Mouse (Mus musculus) heart, adult 8-10 months (tissue): Measurements from ENCODE around the gene Ndrg3. TPM values are rescaled to one million over a fixed set of nuclear protein-coding genes. Genes with fewer than 3 reads are reported as not detected.
"Not testable (repeated sequence)": the region's sequence is repeated elsewhere in the genome, so short reads cannot be mapped to it uniquely, and the experiment has no call there.

Experiments used
- DNase-seq: peaks from one replicate; pipeline ENCODE4 v3.0.0; 2022; ENCODE audit warnings: low spot score
- total RNA-seq, 4 experiments: library from RNA; stranded (reverse); gene quantifications; 2 replicates each; pipeline ENCODE4 v1.2.4; 2022

The Ndrg3 gene
- total RNA-seq, 4 experiments from 2014 or later: 21.7 to 24.5 (median 22.1) TPM

- no peak for DNase-seq
These were observed 54.1 kb downstream of the Ndrg3 start for GRCm38 (mm10) chr2:156937795-156938194.

GRCm38 (mm10) chr2:156935005-156935404 is 56.9 kb downstream of the Ndrg3 start:
- DNase-seq: no peak

- DNase-seq: no peak
These were observed 58.4 kb downstream of the Ndrg3 start for GRCm38 (mm10) chr2:156933426-156933825.

GRCm38 (mm10) chr2:156931421-156931820 is 60.4 kb downstream of the Ndrg3 start:
- no peak for DNase-seq

- no peak for DNase-seq
These were observed 61.3 kb downstream of the Ndrg3 start for GRCm38 (mm10) chr2:156930549-156930948.

GRCm38 (mm10) chr2:156929519-156930120 is 62.2 kb downstream of the Ndrg3 start:
- no peak for DNase-seq

GRCm38 (mm10) chr2:156928606-156929005 is 63.2 kb downstream of the Ndrg3 start:
- no peak for DNase-seq

GRCm38 (mm10) chr2:156927663-156928062 is 64.2 kb downstream of the Ndrg3 start:
- no peak for DNase-seq

GRCm38 (mm10) chr2:156925611-156926010 is 66.2 kb downstream of the Ndrg3 start:
- DNase-seq: not testable (repeated sequence)

GRCm38 (mm10) chr2:156925075-156925474 is 66.8 kb downstream of the Ndrg3 start:
- not testable (repeated sequence) for DNase-seq

GRCm38 (mm10) chr2:156924210-156924898 is 67.5 kb downstream of the Ndrg3 start:
- DNase-seq: no peak

GRCm38 (mm10) chr2:156923057-156923456 is 68.8 kb downstream of the Ndrg3 start:
- DNase-seq: no peak

GRCm38 (mm10) chr2:156919796-156920195 is 72.1 kb downstream of the Ndrg3 start:
- no peak for DNase-seq

- DNase-seq: not testable (repeated sequence)
These were observed 72.7 kb downstream of the Ndrg3 start for GRCm38 (mm10) chr2:156919191-156919590.

GRCm38 (mm10) chr2:156918562-156918961 is 73.3 kb downstream of the Ndrg3 start:
- DNase-seq: no peak

- DNase-seq: no peak
These were observed 75.3 kb downstream of the Ndrg3 start for GRCm38 (mm10) chr2:156916419-156917125.

GRCm38 (mm10) chr2:156915559-156915958 is 76.3 kb downstream of the Ndrg3 start:
- no peak for DNase-seq

GRCm38 (mm10) chr2:156913191-156913590 is 78.7 kb downstream of the Ndrg3 start:
- DNase-seq: no peak

GRCm38 (mm10) chr2:156905931-156906330 is 85.9 kb downstream of the Ndrg3 start:
- not testable (repeated sequence) for DNase-seq

- DNase-seq: peak; percentile 68
These were observed 86.7 kb downstream of the Ndrg3 start for GRCm38 (mm10) chr2:156904976-156905717.

GRCm38 (mm10) chr2:156903367-156903766 is 88.5 kb downstream of the Ndrg3 start:
- DNase-seq: no peak

GRCm38 (mm10) chr2:156902411-156902810 is 89.4 kb downstream of the Ndrg3 start:
- not testable (repeated sequence) for DNase-seq
